8 mouse cellular contexts compared by ENCODE assay signal in genomic region chr19:41384406-41384851, GRCm38 (mm10). TPM values are rescaled to one million over a fixed set of nuclear protein-coding genes. Genes with fewer than 3 reads are reported as not detected.
DNase-seq lines count a peak whose midpoint lies in the region; ATAC-seq and TF ChIP-seq lines count a peak whose summit lies in the region.

No protein-coding gene starts in this region.

- no peaks in the 10 kb centered on the region for H3K9me3 ChIP-seq in forebrain, postnatal 0 days (ENCODE audit: low read length)
- H3K9me3 ChIP-seq in limb, embryonic 14.5 days (ENCODE audit: control insufficient read depth, low read length): no peaks in the 10 kb centered on the region
- H3K9me3 ChIP-seq in midbrain, postnatal 0 days (ENCODE audit: low read length): no peaks in the 10 kb centered on the region

- TF ChIP-seq POLR2A in limb, embryonic 14.5 days (IDR thresholded peaks at IDR 0.05; ENCODE audit: borderline replicate concordance, extremely low read depth, insufficient read depth, insufficient read length): no peak

- 10% methylated on average over 12 of the region's 12 CpGs for WGBS in forebrain, postnatal 0 days
- WGBS in limb, embryonic 14.5 days: 15% methylated on average over 12 of the region's 12 CpGs
- 13% methylated on average over 12 of the region's 12 CpGs for WGBS in midbrain, postnatal 0 days

- peaks cover 6% of the 10 kb centered on the region; the same call in 1 of the 2 replicates for H3K27me3 ChIP-seq in forebrain, postnatal 0 days (ENCODE audit: insufficient read depth, low read length)
- peaks cover 11% of the 10 kb centered on the region for H3K27me3 ChIP-seq in limb, embryonic 14.5 days (ENCODE audit: control insufficient read depth, insufficient read depth, low read length)
- peaks cover 15% of the 10 kb centered on the region for H3K27me3 ChIP-seq in midbrain, postnatal 0 days (ENCODE audit: insufficient read depth, low read length)

- peak overlapping the region; percentile 90 for H3K4me2 ChIP-seq in forebrain, postnatal 0 days (ENCODE audit: low read depth)
- peak overlapping the region; percentile 95 for H3K4me2 ChIP-seq in limb, embryonic 14.5 days (replicated peaks; ENCODE audit: low read depth, low read length, severe bottlenecking)
- H3K4me2 ChIP-seq in midbrain, postnatal 0 days (ENCODE audit: low read depth, low read length, poor library complexity, severe bottlenecking): peak overlapping the region; percentile 96

- H3K4me1 ChIP-seq in forebrain, postnatal 0 days (ENCODE audit: insufficient read depth): no peaks in the 10 kb centered on the region
- peaks cover 5% of the 10 kb centered on the region for H3K4me1 ChIP-seq in limb, embryonic 14.5 days (ENCODE audit: control insufficient read depth, insufficient read depth, low read length)
- H3K4me1 ChIP-seq in midbrain, postnatal 0 days (ENCODE audit: insufficient read depth, low read length): peaks cover 8% of the 10 kb centered on the region; the same call in 1 of the 2 replicates

- peak; percentile 27 for DNase-seq in adrenal gland, postnatal 10 days
- DNase-seq in adrenal gland, postnatal 25 days: no peak
- DNase-seq in R1 (ENCODE audit: low read depth, low spot score): peak; percentile 56
- no peak for DNase-seq in forebrain, postnatal 0 days
- DNase-seq in limb, embryonic 14.5 days (ENCODE audit: low spot score): peak; percentile 38
- peak; percentile 30 for DNase-seq in midbrain, postnatal 0 days (ENCODE audit: low spot score)
- DNase-seq in frontal cortex, postnatal 10 days (ENCODE audit: low spot score in 2 of 2): no peak
- DNase-seq in right cerebral cortex, postnatal 14 days: no peak

- peak overlapping the region; percentile 36 for H3K4me3 ChIP-seq in forebrain, postnatal 0 days (ENCODE audit: low read depth, low read length)
- peak overlapping the region; percentile 48 for H3K4me3 ChIP-seq in limb, embryonic 14.5 days (replicated peaks; ENCODE audit: low read length)
- H3K4me3 ChIP-seq in midbrain, postnatal 0 days (ENCODE audit: low read depth, low read length): peak overlapping the region; percentile 40

- peak; percentile 34 for TF ChIP-seq CTCF in forebrain, postnatal 0 days (IDR thresholded peaks at IDR 0.05; ENCODE audit: low read depth)
- peak; percentile 47 for TF ChIP-seq CTCF in midbrain, postnatal 0 days (IDR thresholded peaks at IDR 0.05)

- no peaks in the 10 kb centered on the region for H3K36me3 ChIP-seq in forebrain, postnatal 0 days (ENCODE audit: insufficient read depth)
- H3K36me3 ChIP-seq in limb, embryonic 14.5 days (ENCODE audit: control insufficient read depth, insufficient read depth, low read length): no peaks in the 10 kb centered on the region
- H3K36me3 ChIP-seq in midbrain, postnatal 0 days (ENCODE audit: insufficient read depth, low read length): no peaks in the 10 kb centered on the region

- 0 out of 2 replicates have a peak overlapping the region, but pooled peaks have one; percentile 34 for H3K9ac ChIP-seq in forebrain, postnatal 0 days
- H3K9ac ChIP-seq in limb, embryonic 14.5 days (ENCODE audit: low read depth, low read length, severe bottlenecking): peak overlapping the region; percentile 44
- H3K9ac ChIP-seq in midbrain, postnatal 0 days (replicated peaks; ENCODE audit: low read length, poor library complexity, severe bottlenecking): no peak overlapping the region; the same call in 1 of the 2 replicates

- H3K27ac ChIP-seq in forebrain, postnatal 0 days (ENCODE audit: low read depth, low read length): no peak overlapping the region
- no peak overlapping the region for H3K27ac ChIP-seq in limb, embryonic 14.5 days (replicated peaks; ENCODE audit: low read depth, low read length)
- H3K27ac ChIP-seq in midbrain, postnatal 0 days (ENCODE audit: low read depth, low read length): no peak overlapping the region

- ATAC-seq in forebrain, postnatal 0 days: no peak
- ATAC-seq in limb, embryonic 14.5 days (ENCODE audit: low FRiP score, low read depth): no peak
- ATAC-seq in midbrain, postnatal 0 days (ENCODE audit: low FRiP score): no peak

RNA-seq across cellular contexts. Expression of gene Pik3ap1, which starts 0.5 kb away (rescaled TPM):
- total RNA-seq in adrenal gland, postnatal 10 days (2021): 1 to 10 TPM; 6.2 to 8.7 TPM
- total RNA-seq in adrenal gland, postnatal 25 days (2021): 9.0 and 14.8 TPM in 2 replicates
- 1.4 and 2.2 TPM in 2 replicates for total RNA-seq in forebrain, postnatal 0 days (2014; rRNA removed)
- 2.1 and 2.8 TPM in 2 replicates for polyA plus RNA-seq in forebrain, postnatal 0 days (2015; fragmentation: Nextera tagmentation; extraction: Ambion mirVana)
- polyA plus RNA-seq in limb, embryonic 14.5 days (2012; rRNA removed): 1.8 and 2.2 TPM in 2 replicates
- 2.3 and 3.1 TPM in 2 replicates for polyA plus RNA-seq in limb, embryonic 14.5 days (2014; fragmentation: Nextera tagmentation; extraction: Ambion mirVana)
- 1.6 and 2.0 TPM in 2 replicates for total RNA-seq in midbrain, postnatal 0 days (2014; rRNA removed)
- polyA plus RNA-seq in midbrain, postnatal 0 days (2015; fragmentation: Nextera tagmentation; extraction: Ambion mirVana): 2.6 and 3.1 TPM in 2 replicates

Comparison
In these comparisons a context has a peak if more than half of its experiments do, and no peak if none do; other contexts are left out.
1. DNase-seq: peak in adrenal gland, postnatal 10 days (single experiment), R1 (single experiment), limb, embryonic 14.5 days (single experiment) and midbrain, postnatal 0 days (single experiment); none in adrenal gland, postnatal 25 days (single experiment), forebrain, postnatal 0 days (single experiment), frontal cortex, postnatal 10 days (0 of 2) and right cerebral cortex, postnatal 14 days (single experiment).
2. Peak in every context shown above with its lines, with median percentiles within 50 percentile points of each other: H3K4me2 ChIP-seq and H3K4me3 ChIP-seq.